Mouse (Mus musculus) liver, embryonic 15.5 days (tissue): ENCODE results near the gene Sh3bp4. TPM values are rescaled to one million over a fixed set of nuclear protein-coding genes. Genes with fewer than 3 reads are reported as not detected.

Experiments
- ATAC-seq: fragments of 200-750 bp; cut with Nextera tagmentation; 2 replicates; pipeline ENCODE4 v1.8.0; 2017; ENCODE audit warnings: moderate number of reproducible peaks, mild to moderate bottlenecking, moderate library complexity; ENCODE audit not compliant: insufficient read depth
- H3K27ac ChIP-seq: fragments of 300-500 bp; sonication (generic); replicated peaks from 2 replicates; pipeline ENCODE4 v1.5.1; 2015; ENCODE audit warnings: mild to moderate bottlenecking, inconsistent platforms
- H3K27me3 ChIP-seq: fragments of 300-500 bp; sonication (generic); 2 replicates; pipeline ENCODE4 v1.6.1; 2015; ENCODE audit warnings: mild to moderate bottlenecking, inconsistent platforms
- H3K36me3 ChIP-seq: fragments of 300-500 bp; sonication (generic); replicated peaks from 2 replicates; pipeline ENCODE4 v1.6.1; 2015; ENCODE audit warnings: moderate library complexity, mild to moderate bottlenecking, inconsistent platforms
- H3K4me1 ChIP-seq: fragments of 300-500 bp; sonication (generic); replicated peaks from 2 replicates; pipeline ENCODE4 v1.6.1; 2015; ENCODE audit warnings: inconsistent platforms
- H3K4me2 ChIP-seq: fragments of 300-500 bp; sonication (generic); 2 replicates; pipeline ENCODE4 v1.6.1; 2015; ENCODE audit warnings: moderate library complexity, mild to moderate bottlenecking, inconsistent platforms
- H3K4me3 ChIP-seq: fragments of 300-500 bp; sonication (generic); replicated peaks from 2 replicates; pipeline ENCODE4 v1.5.1; 2015; ENCODE audit warnings: mild to moderate bottlenecking, inconsistent platforms
- H3K9ac ChIP-seq: fragments of 300-500 bp; sonication (generic); 2 replicates; pipeline ENCODE4 v1.6.1; 2015; ENCODE audit warnings: moderate library complexity, mild to moderate bottlenecking, inconsistent platforms
- H3K9me3 ChIP-seq: fragments of 300-500 bp; sonication (generic); replicated peaks from 2 replicates; pipeline ENCODE4 v1.6.1; 2016; ENCODE audit warnings: inconsistent platforms
- WGBS: fragments of 180-500 bp; shearing (Covaris S2); methylation state at CpG from one replicate; pipeline ENCODE4 v1.1.7; 2015; ENCODE audit warnings: mixed read lengths; ENCODE audit not compliant: insufficient replicate concordance; 5-methylcytosine and 5-hydroxymethylcytosine counted together
- polyA plus RNA-seq: library from polyadenylated mRNA; unstranded; fragments of >200 nt; fragmentation: Nextera tagmentation; extraction: Ambion mirVana; gene quantifications from 2 replicates; pipeline ENCODE4 v1.2.1, GENCODE M21; 2015

Gene Sh3bp4
- polyA plus RNA-seq, 1 experiment from 2014 or later = 0.99 TPM

DNA sequence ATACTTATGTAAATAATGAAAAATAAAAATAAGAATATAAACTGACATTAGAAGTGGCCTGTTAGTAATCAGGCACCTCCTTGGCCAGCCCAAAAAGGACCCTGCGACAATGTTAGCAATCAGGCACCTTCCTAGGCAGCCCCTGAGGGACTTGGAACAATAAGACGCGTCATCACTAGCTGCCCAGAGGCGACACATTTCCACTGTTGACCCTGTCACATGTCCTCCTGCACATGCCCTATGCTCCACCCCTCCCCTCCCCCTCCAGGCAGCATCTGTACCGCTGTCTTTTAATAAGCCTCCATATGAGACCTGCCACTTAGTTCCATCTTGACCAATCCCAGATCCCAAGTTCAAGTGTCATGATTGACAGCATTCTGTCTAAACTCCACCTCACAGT, 119.0 kb downstream of the Sh3bp4 start:
- no peak overlapping the region for H3K4me3 ChIP-seq
- 55% methylated on average over 5 of the region's 5 CpGs for WGBS

DNA sequence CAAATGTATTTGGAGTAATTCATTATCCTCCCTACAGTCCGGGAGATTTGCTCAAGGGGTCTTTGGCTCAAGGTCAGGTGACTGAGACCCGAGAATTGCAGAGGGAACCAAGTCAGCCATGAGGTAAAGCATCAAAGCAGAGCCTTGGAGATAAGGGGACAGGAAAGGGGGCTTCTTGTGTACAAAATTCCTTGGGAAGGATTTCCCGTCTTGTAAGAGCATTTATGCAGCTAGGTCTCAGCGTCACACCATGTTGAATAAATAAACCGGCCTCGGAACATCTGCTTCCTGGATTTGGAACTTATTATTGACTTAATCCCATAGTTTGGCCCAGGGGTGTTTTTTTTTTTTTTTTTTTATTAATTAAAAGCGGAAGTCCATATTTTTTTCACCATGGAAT, 120.4 kb downstream of the Sh3bp4 start:
- Histone ChIP-seq H3K36me3 (no peaks in the 10 kb centered on the region), H3K27me3 (no peaks in the 10 kb centered on the region), H3K9me3 (no peaks in the 10 kb centered on the region), H3K9ac (no peak overlapping the region), H3K4me2 (no peak overlapping the region), H3K4me1 (no peaks in the 10 kb centered on the region), H3K4me3 (no peak overlapping the region), H3K27ac (no peak overlapping the region)
- 36% methylated on average over 7 of the region's 7 CpGs for WGBS
- no peak for ATAC-seq

More for the DNA sequence above, 119.0 kb downstream of the Sh3bp4 start:
- ATAC-seq = no peak
- H3K27me3 ChIP-seq = no peaks in the 10 kb centered on the region
- H3K9ac ChIP-seq = no peak overlapping the region
- H3K4me1 ChIP-seq = no peaks in the 10 kb centered on the region
- H3K36me3 ChIP-seq = no peaks in the 10 kb centered on the region
- H3K9me3 ChIP-seq = no peaks in the 10 kb centered on the region
- no peak overlapping the region for H3K4me2 ChIP-seq
- H3K27ac ChIP-seq = no peak overlapping the region

DNA sequence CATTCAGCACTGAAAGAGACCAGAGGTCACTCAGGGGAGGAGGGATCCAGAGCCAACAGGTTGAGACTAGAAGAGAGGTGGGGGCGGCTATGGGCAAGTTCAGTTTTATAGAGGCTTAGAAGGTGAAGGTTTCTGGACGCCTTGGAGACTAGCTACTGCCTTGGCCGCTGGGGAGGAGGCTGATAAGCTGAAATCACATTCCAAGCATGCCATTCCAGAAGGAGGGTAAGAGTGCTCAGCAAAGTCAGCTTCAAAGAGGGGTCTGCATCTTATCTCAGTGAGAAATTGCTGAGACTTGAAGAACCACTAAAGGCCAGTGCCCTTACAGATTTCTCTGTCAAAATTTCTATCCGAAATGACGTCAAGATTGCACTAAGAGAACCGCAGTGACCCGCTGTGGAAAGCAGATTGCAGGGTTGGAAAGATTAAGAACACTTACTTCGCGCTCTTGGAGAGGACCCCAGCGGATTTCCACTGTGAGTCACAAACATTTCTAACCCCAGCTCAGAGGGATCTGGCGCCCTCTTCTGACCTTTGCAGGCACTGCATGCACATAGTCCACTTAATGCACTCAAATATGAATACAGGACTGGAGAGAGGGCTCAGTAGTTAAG, 121.0 kb downstream of the Sh3bp4 start:
- H3K36me3 ChIP-seq = no peaks in the 10 kb centered on the region

DNA sequence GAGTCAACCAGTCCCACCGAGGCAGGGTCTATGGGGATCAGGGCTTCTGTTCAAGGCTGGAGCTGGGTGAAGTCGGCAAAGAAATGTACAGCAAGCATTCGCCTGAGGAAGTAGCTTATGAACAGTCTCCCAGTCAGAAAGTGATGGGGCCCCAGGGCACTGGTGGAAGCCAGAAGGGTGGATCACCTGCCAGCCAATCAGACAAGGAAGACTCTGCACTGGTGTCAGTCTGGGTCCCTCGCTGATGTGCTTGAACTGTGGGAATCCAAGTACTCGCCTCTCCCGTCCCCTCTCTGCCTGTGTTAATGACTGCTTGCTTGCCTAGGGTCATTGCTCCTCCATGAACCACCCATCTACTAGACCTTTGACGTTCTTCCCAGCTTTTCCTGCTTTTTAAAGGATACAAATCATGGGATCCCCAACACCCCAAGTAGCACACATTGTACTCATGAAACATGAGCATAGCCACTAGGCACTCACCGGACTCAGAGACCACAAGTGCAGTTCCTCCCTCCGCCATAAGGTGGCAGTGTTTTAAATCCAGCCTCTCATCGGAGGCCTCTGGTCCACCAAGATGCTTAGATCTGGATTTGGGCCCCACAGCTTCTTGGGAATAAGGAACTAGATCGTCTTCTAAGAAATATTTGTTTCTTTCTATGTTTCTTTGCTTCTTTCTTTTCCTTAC, 122.5 kb downstream of the Sh3bp4 start:
- WGBS = 36% methylated on average over 11 of the region's 11 CpGs
- no peaks in the 10 kb centered on the region for H3K4me1 ChIP-seq
- ATAC-seq = no peak

More for the DNA sequence above, 121.0 kb downstream of the Sh3bp4 start:
- 13% methylated on average over 11 of the region's 11 CpGs for WGBS
- H3K4me3 ChIP-seq = no peak overlapping the region
- H3K27ac ChIP-seq = no peak overlapping the region
- no peak for ATAC-seq
- H3K9me3 ChIP-seq = no peaks in the 10 kb centered on the region
- H3K4me1 ChIP-seq = no peaks in the 10 kb centered on the region
- H3K27me3 ChIP-seq = no peaks in the 10 kb centered on the region
- H3K4me2 ChIP-seq = no peak overlapping the region
- no peak overlapping the region for H3K9ac ChIP-seq

DNA sequence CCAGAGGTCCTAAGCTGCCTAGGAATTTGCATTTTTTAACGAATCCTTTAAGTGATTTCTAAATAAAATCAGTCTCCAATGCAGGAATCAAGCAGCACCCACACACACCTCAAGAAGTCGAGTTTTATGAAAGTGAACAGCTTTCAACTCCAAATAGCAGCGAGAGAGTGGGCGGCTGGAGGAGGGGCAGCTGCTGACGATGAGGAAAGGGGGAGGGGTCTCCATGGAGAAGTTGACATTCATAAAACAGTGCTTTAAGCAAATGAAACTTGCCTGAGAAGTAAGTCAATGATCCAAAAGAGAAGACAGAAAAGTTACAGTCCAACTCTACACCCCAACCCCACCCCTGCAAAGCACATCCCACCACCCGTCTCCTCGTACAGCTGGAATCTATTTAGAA, 123.4 kb downstream of the Sh3bp4 start:
- no peak for ATAC-seq
- Histone ChIP-seq H3K27me3 (no peaks in the 10 kb centered on the region), H3K9me3 (no peaks in the 10 kb centered on the region), H3K4me2 (no peak overlapping the region), H3K9ac (no peak overlapping the region), H3K27ac (no peak overlapping the region), H3K4me3 (no peak overlapping the region), H3K4me1 (no peaks in the 10 kb centered on the region), H3K36me3 (no peaks in the 10 kb centered on the region)
- 64% methylated on average over 7 of the region's 7 CpGs for WGBS

More for the DNA sequence above, 122.5 kb downstream of the Sh3bp4 start:
- H3K27me3 ChIP-seq = no peaks in the 10 kb centered on the region
- no peaks in the 10 kb centered on the region for H3K9me3 ChIP-seq
- H3K36me3 ChIP-seq = no peaks in the 10 kb centered on the region
- no peak overlapping the region for H3K4me3 ChIP-seq
- H3K27ac ChIP-seq = no peak overlapping the region
- H3K4me2 ChIP-seq = no peak overlapping the region
- H3K9ac ChIP-seq = no peak overlapping the region

DNA sequence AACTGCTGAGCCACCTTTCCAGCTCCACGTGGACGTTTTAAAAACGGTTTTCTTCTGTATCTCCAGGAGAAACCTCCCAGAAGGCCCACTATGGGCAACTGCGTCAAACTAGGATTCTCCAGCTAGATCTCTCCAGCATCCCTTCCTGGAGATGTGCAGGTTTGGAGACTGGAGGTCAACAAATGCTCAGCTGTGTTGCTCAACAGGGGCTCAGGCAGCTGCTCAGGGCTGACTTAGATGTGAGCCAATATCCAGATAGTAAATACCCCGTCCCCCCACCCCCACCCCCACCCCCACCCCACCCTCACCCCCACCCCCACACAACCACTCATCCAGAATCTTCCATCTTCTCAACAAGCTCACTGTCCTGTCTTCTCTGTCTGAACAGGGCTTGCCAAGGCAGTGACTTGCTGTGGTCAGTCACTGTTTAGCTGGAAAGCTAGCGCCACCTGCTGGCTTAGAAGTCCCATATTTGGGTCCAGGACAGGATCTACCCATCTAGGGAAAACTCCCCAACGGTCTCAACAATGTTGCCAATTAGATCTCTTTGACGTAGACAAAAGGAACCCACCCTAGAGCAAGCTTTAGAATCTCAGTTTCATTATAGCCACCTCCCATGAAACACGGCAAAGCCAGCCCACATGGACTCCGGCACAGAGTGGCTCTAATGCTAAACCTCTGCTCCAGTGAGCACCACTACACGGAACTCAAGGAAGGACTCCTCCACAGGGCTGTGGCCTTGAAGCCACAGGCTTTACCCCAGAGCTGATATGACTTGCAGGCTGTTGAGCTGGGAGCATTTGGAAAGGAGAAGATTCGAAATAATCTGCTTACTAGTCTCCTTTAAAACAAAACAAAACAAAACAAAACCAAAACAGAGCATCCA, 125.9 kb downstream of the Sh3bp4 start:
- no peak for ATAC-seq
- Histone ChIP-seq H3K9ac (no peak overlapping the region), H3K9me3 (no peaks in the 10 kb centered on the region), H3K36me3 (no peaks in the 10 kb centered on the region), H3K27me3 (no peaks in the 10 kb centered on the region), H3K4me2 (no peak overlapping the region), H3K4me3 (no peak overlapping the region), H3K27ac (no peak overlapping the region), H3K4me1 (no peaks in the 10 kb centered on the region)
- 42% methylated on average over 12 of the region's 12 CpGs for whole genome bisulfite sequencing
